Mouse (Mus musculus) hindbrain, embryonic 14.5 days (tissue): ENCODE measurements around the gene Nadk2. TPM values are rescaled to one million over a fixed set of nuclear protein-coding genes. Genes with fewer than 3 reads are reported as not detected.

Experiments used
- ATAC-seq: fragments of 200-750 bp; cut with Nextera tagmentation; 2 replicates; pipeline ENCODE4 v1.8.0; 2017; ENCODE audit warnings: moderate number of reproducible peaks, mild to moderate bottlenecking, moderate TSS enrichment, moderate library complexity; ENCODE audit not compliant: low FRiP score
- DNase-seq: peaks from one replicate; pipeline ENCODE4 v3.0.0-alpha.2; 2015; ENCODE audit warnings: low spot score
- H3K27ac ChIP-seq: fragments of 300-500 bp; sonication (generic); 2 replicates; pipeline ENCODE4 v1.5.1; 2014; ENCODE audit warnings: mild to moderate bottlenecking, moderate library complexity
- H3K27me3 ChIP-seq: fragments of 300-500 bp; sonication (generic); 2 replicates; pipeline ENCODE4 v1.6.1; 2014; ENCODE audit warnings: mild to moderate bottlenecking, low read length, mixed read lengths; ENCODE audit not compliant: control insufficient read depth, insufficient read depth
- H3K36me3 ChIP-seq: fragments of 300-500 bp; sonication (generic); replicated peaks from 2 replicates; pipeline ENCODE4 v1.6.1; 2014; ENCODE audit not compliant: control insufficient read depth, insufficient read depth
- H3K4me1 ChIP-seq: fragments of 300-500 bp; sonication (generic); replicated peaks from 2 replicates; pipeline ENCODE4 v1.6.1; 2014; ENCODE audit warnings: antibody characterized with exemption, low read length, mixed read lengths; ENCODE audit not compliant: control insufficient read depth, insufficient read depth
- H3K4me2 ChIP-seq: fragments of 300-500 bp; sonication (generic); replicated peaks from 2 replicates; pipeline ENCODE4 v1.6.1; 2014; ENCODE audit warnings: mild to moderate bottlenecking, moderate library complexity
- H3K4me3 ChIP-seq: fragments of 300-500 bp; sonication (generic); replicated peaks from 2 replicates; pipeline ENCODE4 v1.5.1; 2014; ENCODE audit warnings: mild to moderate bottlenecking, low read length
- H3K9ac ChIP-seq: fragments of 300-500 bp; sonication (generic); 2 replicates; pipeline ENCODE4 v1.6.1; 2014
- H3K9me3 ChIP-seq: fragments of 300-500 bp; sonication (generic); 2 replicates; pipeline ENCODE4 v1.6.1; 2016; ENCODE audit warnings: low read length; ENCODE audit not compliant: control insufficient read depth
- WGBS: fragments of 180-500 bp; shearing (Covaris S2); extraction: QIAGEN DNeasy Blood & Tissue Kit; methylation state at CpG from one replicate; pipeline ENCODE4 v1.1.7; 2014; 5-methylcytosine and 5-hydroxymethylcytosine counted together
- polyA plus RNA-seq: library from polyadenylated mRNA; unstranded; fragments of >200 nt; fragmentation: Nextera tagmentation; extraction: Ambion mirVana; gene quantifications from 2 replicates; pipeline ENCODE4 v1.2.1, GENCODE M21; 2014

Gene Nadk2
- polyA plus RNA-seq, 1 experiment from 2014 or later = 38.4 TPM

GRCm38 (mm10) chr15:9120081-9120480, 49.0 kb downstream of the Nadk2 start:
- WGBS = 92% methylated on average over 2 of the region's 2 CpGs
- ATAC-seq (peak; percentile 56; the same call in 1 of the 2 replicates), DNase-seq (peak; percentile 79)
- Histone ChIP-seq H3K9ac (no peak overlapping the region), H3K4me2 (no peak overlapping the region), H3K27ac (no peak overlapping the region), H3K4me1 (no peaks in the 10 kb centered on the region), H3K36me3 (peaks cover 87% of the 10 kb centered on the region), H3K9me3 (no peaks in the 10 kb centered on the region), H3K27me3 (no peaks in the 10 kb centered on the region), H3K4me3 (no peak overlapping the region)

GRCm38 (mm10) chr15:9122989-9123388, 51.9 kb downstream of the Nadk2 start:
- Histone ChIP-seq H3K36me3 (peaks cover 76% of the 10 kb centered on the region), H3K9me3 (no peaks in the 10 kb centered on the region)
- WGBS = 94% methylated on average over 4 of the region's 4 CpGs

GRCm38 (mm10) chr15:9124856-9125255, 53.8 kb downstream of the Nadk2 start:
- ATAC-seq (no peak), DNase-seq (no peak)
- Histone ChIP-seq H3K9ac (no peak overlapping the region), H3K27me3 (no peaks in the 10 kb centered on the region), H3K4me3 (no peak overlapping the region), H3K9me3 (no peaks in the 10 kb centered on the region), H3K4me2 (no peak overlapping the region), H3K27ac (no peak overlapping the region), H3K36me3 (peaks cover 73% of the 10 kb centered on the region), H3K4me1 (no peaks in the 10 kb centered on the region)
- 94% methylated on average over 21 of the region's 21 CpGs for WGBS

More at GRCm38 (mm10) chr15:9122989-9123388, 51.9 kb downstream of the Nadk2 start:
- Histone ChIP-seq H3K4me1 (no peaks in the 10 kb centered on the region), H3K9ac (no peak overlapping the region), H3K4me2 (no peak overlapping the region), H3K27me3 (no peaks in the 10 kb centered on the region), H3K27ac (no peak overlapping the region), H3K4me3 (no peak overlapping the region)
- ATAC-seq = no peak
- no peak for DNase-seq

DNA sequence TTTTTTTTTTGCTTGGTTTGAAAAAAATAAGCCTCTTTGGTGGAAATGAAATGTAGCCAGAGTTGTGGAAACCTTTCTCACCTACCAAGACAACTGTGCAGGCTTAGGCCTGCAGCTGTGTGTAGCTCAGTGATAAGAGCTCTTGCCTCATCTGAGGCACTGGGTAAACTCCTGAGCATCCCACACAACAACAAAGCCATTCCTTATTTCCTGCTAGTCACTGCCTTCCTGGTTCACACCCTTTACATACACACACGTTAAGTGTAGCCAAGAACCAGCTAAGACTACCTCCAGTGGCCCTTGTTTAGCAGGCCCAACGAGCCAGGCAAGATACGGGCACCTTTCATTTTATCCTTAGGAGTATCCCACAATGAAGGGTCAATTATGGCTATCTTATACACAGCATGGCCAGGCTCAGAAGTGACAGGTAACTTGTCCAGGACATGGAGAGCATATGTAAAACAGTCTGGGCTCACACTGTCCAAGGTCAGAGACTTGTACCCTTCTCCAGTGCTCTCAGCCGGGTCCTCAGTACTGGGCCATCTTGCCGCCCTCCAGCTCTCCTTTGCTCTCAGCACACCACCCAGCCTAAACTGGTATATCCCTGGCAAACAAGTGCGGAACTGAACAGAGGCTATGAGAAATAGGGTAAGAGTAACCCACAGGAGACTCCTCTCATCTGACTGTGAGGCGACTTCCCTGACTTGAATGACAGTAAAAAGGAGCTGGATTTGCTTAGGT, 56.2 kb downstream of the Nadk2 start:
- WGBS = 96% methylated on average over 7 of the region's 7 CpGs
- H3K4me2 ChIP-seq = no peak overlapping the region
- H3K36me3 ChIP-seq = peaks cover 69% of the 10 kb centered on the region
- no peaks in the 10 kb centered on the region for H3K4me1 ChIP-seq
- no peak overlapping the region for H3K4me3 ChIP-seq
- no peak overlapping the region for H3K27ac ChIP-seq
- ATAC-seq = no peak
- DNase-seq = no peak
- H3K27me3 ChIP-seq = no peaks in the 10 kb centered on the region
- H3K9ac ChIP-seq = no peak overlapping the region
- no peaks in the 10 kb centered on the region for H3K9me3 ChIP-seq

DNA sequence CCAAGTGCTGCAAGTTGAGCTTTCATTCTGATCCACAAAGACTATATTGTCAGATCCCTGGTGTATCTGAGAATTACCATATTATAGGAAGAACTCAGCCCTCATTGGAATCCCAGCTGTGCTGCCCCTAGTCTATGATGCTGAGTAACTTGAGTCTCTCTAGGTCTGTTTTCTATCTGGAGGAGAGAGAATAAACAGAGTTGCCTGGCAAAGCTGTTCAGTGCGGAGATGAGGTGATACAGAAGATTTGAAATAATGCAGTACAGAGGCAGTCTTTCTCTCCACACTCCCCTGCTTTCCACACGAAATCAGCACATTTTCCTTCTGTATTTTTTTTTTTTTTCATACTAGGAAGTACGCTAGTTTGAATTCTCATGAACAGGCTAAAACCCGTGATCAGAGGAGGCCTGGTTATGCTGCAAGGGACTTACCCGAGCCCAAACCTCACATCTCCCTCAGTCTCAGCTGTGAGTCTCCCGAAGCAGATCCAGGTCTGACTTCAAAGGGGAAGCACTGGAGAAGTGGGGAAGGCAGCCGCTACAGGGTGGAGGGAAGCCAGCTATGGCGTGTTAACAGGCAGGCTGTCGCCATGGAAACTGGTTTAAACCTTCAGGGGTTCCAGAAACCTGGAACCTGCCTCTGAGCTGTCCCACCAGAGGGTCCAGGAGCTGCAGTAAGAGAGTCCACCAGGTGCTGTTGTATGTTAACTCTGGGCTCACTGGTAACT, 59.9 kb downstream of the Nadk2 start:
- no peaks in the 10 kb centered on the region for H3K9me3 ChIP-seq
- WGBS = 81% methylated on average over 9 of the region's 9 CpGs
- no peak for ATAC-seq
- H3K36me3 ChIP-seq = peaks cover 63% of the 10 kb centered on the region
- H3K27ac ChIP-seq = no peak overlapping the region
- H3K4me2 ChIP-seq = no peak overlapping the region
- no peaks in the 10 kb centered on the region for H3K27me3 ChIP-seq
- no peaks in the 10 kb centered on the region for H3K4me1 ChIP-seq
- no peak overlapping the region for H3K9ac ChIP-seq
- DNase-seq = no peak
- no peak overlapping the region for H3K4me3 ChIP-seq

GRCm38 (mm10) chr15:9131499-9131888, 60.4 kb downstream of the Nadk2 start:
- 91% methylated on average over 4 of the region's 4 CpGs for WGBS
- no peak overlapping the region for H3K4me2 ChIP-seq
- H3K36me3 ChIP-seq = peaks cover 64% of the 10 kb centered on the region
- no peak for DNase-seq
- H3K4me3 ChIP-seq = no peak overlapping the region
- no peak overlapping the region for H3K9ac ChIP-seq
- no peak for ATAC-seq
- no peak overlapping the region for H3K27ac ChIP-seq
- H3K9me3 ChIP-seq = no peaks in the 10 kb centered on the region
- no peaks in the 10 kb centered on the region for H3K4me1 ChIP-seq
- H3K27me3 ChIP-seq = no peaks in the 10 kb centered on the region

DNA sequence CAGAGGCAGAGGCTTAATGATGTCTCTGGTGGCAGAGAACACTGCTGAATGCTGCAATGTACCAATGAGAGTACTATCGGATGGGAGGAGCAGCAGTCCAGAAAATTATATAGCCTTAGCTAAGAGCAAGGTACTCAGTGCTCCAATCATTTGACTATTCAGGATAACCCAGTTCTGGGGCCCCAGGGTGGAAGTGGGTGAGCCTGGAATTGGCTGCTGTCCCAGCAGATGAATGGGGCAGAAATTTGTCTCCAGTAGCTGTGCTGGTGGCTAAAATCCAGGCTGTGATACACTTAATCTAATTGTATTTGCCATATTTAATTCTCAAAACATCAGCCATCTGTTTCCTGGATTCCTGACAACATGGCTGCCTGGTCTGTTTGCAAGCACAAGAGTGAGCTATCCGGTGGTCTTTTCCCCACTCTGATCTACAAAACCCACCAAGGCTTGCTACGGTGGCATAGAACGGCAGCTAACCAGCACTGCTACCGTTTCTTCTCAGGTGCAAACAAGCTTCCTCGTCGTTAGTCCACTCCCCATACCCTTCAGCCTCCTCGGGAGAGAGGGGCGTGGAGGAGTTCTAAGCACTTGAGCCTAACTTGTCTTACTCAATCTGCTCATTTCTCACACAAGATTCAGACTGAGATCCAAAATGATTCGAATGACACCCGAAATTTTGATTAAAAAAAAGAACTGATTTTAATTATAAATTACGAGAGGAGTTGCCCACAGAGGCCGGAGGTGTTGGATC, 61.8 kb downstream of the Nadk2 start:
- 84% methylated on average over 13 of the region's 13 CpGs for WGBS
- Histone ChIP-seq H3K4me3 (no peak overlapping the region), H3K9ac (no peak overlapping the region), H3K36me3 (peaks cover 68% of the 10 kb centered on the region), H3K4me1 (no peaks in the 10 kb centered on the region), H3K9me3 (no peaks in the 10 kb centered on the region), H3K27me3 (no peaks in the 10 kb centered on the region), H3K4me2 (no peak overlapping the region), H3K27ac (no peak overlapping the region)
- no peak for DNase-seq
- peak; percentile 24; the same call in 1 of the 2 replicates for ATAC-seq

- no peak overlapping the region for H3K27ac ChIP-seq
- ATAC-seq = no peak
Observed at GRCm38 (mm10) chr15:9134891-9135507, 63.9 kb downstream of the Nadk2 start.

GRCm38 (mm10) chr15:9139447-9139846, 68.4 kb downstream of the Nadk2 start:
- no peak for ATAC-seq
- WGBS = 29% methylated on average over 10 of the region's 10 CpGs
- H3K9me3 ChIP-seq = no peaks in the 10 kb centered on the region
- no peak overlapping the region for H3K27ac ChIP-seq
- no peak for DNase-seq
- H3K4me3 ChIP-seq = peak overlapping the region; percentile 65
- H3K27me3 ChIP-seq = no peaks in the 10 kb centered on the region
- H3K4me2 ChIP-seq = peak overlapping the region; percentile 62
- peaks cover 15% of the 10 kb centered on the region for H3K4me1 ChIP-seq
- peak overlapping the region; percentile 64 for H3K9ac ChIP-seq
- peaks cover 31% of the 10 kb centered on the region for H3K36me3 ChIP-seq

More at GRCm38 (mm10) chr15:9134891-9135507, 63.9 kb downstream of the Nadk2 start:
- Histone ChIP-seq H3K4me3 (no peak overlapping the region), H3K4me2 (no peak overlapping the region), H3K4me1 (peaks cover 11% of the 10 kb centered on the region), H3K9me3 (no peaks in the 10 kb centered on the region), H3K36me3 (peaks cover 52% of the 10 kb centered on the region), H3K27me3 (no peaks in the 10 kb centered on the region), H3K9ac (no peak overlapping the region)
- no peak for DNase-seq
- WGBS = 80% methylated on average over 6 of the region's 6 CpGs
